Mouse (Mus musculus) gastrocnemius, postnatal 36 days (tissue): ENCODE measurements around the gene Mertk. TPM values are rescaled to one million over a fixed set of nuclear protein-coding genes. Genes with fewer than 3 reads are reported as not detected.
A peak's percentile ranks its signal among the peaks of the same experiment; 100 is the strongest.

Source experiments
- DNase-seq, 2 experiments: peaks; one replicate each; pipeline ENCODE4 v3.0.0; 2022
- intact Hi-C: fragments of 180-260 bp; cut with DNase I; formaldehyde crosslinking; loops from one replicate; pipeline ENCODE4 v1.15.1; 2025
- total RNA-seq, 2 experiments: library from RNA; stranded (reverse); gene quantifications; 2 replicates each; pipeline ENCODE4 v1.2.3; 2021

Mertk gene
- total RNA-seq, 2 experiments from 2014 or later = 1.7 to 2.0 TPM

- DNase-seq = no peak
- intact Hi-C loops = no loop called here
Observed at GRCm38 (mm10) chr2:128719380-128719779, 20.6 kb downstream of the Mertk start.

DNA sequence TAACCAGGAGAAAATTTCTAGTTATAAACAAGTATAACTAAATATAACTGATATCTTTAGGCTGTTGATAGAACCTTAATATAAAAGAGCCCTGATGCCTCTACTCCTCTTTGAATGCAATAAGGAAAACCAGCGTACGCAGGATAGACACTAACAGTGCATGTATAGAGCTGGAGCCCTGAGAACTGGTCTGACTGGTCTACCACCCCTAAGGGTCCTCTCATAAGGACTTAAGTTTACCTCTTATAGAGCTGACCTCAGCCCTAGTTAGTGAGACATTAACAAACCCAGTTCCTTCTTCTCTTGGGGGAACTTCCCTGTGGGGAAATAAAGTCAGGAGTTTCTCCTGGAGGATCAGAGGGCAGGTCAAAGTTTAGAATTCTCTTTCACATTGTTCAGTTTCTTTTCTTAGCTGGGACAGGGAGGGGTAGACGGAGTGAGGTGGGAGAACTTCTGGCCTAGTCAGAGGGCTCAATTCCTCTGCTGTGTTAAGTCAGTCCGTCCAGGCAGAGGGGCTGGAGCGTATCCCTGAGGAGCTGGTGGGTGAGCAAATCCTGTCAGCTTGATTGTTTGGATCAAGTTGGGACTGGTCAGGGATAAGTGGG lies 23.5 kb downstream of the Mertk start:
- no peak for DNase-seq
- intact Hi-C loops = no loop called here

- DNase-seq = no peak
- intact Hi-C loops = no loop called here
Observed at GRCm38 (mm10) chr2:128726067-128726466, 27.3 kb downstream of the Mertk start.

GRCm38 (mm10) chr2:128726626-128727025 lies 27.9 kb downstream of the Mertk start:
- no peak for DNase-seq
- intact Hi-C loops = no loop called here

GRCm38 (mm10) chr2:128727552-128727951 lies 28.8 kb downstream of the Mertk start:
- intact Hi-C loops = no loop called here
- no peak for DNase-seq

DNA sequence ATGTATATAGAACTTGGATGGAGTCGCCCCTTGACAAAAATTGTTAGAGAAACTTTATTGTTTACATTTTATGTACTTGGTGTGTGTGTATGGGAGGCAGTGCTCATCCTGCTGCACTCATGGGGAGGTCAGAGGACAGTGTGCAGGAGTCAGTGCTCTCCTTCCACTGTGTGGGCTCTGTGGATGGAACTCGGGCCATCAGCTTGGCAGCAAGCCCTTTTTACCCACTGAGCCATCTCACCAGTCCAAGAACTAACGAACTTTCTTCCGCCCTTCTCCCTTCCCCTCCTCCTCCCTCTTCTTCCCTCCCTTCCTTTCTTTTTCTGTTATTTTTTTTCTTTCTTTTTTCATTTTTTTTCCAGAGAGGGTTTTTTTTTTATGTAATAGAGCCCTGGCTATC lies 29.3 kb downstream of the Mertk start:
- DNase-seq = no peak
- intact Hi-C loops = no loop called here

DNA sequence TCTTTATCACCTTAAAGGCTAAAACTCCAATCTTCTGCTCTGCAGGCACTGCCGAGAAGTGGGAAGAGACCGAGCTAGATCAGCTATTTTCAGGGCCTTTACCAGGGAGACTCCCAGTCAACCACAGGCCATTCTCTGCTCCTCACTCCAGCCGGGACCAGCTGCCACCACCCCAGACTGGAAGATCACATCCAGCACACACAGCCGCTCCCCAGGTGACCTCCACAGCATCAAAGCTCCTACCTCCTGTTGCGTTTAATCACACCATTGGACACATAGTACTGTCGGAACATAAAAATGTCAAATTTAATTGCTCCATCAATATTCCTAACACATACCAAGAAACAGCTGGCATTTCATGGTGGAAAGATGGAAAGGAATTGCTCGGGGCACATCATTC lies 30.4 kb downstream of the Mertk start:
- intact Hi-C loops = no loop called here
- DNase-seq = no peak

- DNase-seq = no peak
- intact Hi-C loops = no loop called here
Observed at GRCm38 (mm10) chr2:128731514-128731913, 32.8 kb downstream of the Mertk start.

DNA sequence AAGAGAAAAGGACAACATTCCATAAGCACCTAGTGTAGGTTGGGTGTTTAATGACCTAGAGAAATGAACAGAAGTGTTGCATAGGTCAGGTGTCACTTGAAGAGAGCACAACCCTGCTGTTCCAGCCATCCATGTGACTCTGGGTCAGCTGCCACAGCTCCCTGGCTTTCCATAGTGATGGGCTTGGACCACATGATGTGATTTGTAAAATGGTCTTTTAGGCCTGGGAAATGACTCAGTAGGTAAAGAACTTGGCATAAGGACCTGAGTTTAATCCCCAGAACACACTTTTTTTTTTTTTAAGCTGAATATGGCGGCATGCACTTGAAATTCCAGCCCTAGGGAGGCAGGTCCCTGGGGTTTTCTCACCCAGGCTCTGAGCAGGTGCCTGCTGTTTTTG lies 33.2 kb downstream of the Mertk start:
- intact Hi-C loops = no loop called here
- no peak for DNase-seq

GRCm38 (mm10) chr2:128735089-128735488 lies 36.3 kb downstream of the Mertk start:
- no peak for DNase-seq
- intact Hi-C loops = no loop called here

DNA sequence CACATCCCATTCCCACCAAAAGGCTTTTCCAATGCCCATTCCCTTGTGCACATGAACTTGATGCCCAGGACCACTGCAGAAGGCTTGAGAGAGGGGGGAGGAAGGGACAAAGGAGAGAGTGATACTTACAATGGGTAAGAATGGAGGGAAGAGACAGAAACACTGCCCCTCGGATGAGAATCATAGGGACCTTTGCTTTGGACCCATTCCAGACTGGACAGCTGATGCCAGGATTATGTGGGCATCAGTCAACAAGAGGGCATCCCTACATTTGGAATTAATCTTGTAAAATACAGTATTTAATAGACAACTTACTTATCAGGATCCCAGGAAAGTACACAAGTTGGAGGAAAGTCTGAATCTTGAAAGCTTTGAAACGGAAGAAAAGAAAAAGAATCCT lies 38.3 kb downstream of the Mertk start:
- intact Hi-C loops = no loop called here
- DNase-seq = no peak

DNA sequence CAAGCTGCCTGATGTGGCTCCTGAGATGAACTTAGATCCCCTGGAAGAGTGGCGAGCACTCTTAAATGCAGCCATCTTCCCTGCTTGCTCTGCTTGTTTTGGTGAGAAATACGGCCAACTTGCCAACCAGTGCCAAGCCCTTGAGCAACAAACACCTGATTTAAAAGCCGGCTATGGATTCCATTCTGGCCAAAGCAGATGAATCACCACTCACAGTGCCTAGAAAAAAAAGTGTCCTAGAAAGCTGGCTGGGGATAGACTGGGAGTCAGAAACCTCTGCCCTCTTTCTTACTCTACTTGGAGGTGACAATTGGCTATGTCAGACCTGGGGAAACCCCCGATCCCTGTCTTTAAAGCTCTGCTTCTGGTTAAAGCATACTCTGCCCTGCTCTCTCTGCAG lies 39.0 kb downstream of the Mertk start:
- DNase-seq = no peak
- intact Hi-C loops = no loop called here

GRCm38 (mm10) chr2:128738725-128739258 lies 40.0 kb downstream of the Mertk start:
- peak; percentile 60 to 69 for DNase-seq
- intact Hi-C loops = no loop called here

DNA sequence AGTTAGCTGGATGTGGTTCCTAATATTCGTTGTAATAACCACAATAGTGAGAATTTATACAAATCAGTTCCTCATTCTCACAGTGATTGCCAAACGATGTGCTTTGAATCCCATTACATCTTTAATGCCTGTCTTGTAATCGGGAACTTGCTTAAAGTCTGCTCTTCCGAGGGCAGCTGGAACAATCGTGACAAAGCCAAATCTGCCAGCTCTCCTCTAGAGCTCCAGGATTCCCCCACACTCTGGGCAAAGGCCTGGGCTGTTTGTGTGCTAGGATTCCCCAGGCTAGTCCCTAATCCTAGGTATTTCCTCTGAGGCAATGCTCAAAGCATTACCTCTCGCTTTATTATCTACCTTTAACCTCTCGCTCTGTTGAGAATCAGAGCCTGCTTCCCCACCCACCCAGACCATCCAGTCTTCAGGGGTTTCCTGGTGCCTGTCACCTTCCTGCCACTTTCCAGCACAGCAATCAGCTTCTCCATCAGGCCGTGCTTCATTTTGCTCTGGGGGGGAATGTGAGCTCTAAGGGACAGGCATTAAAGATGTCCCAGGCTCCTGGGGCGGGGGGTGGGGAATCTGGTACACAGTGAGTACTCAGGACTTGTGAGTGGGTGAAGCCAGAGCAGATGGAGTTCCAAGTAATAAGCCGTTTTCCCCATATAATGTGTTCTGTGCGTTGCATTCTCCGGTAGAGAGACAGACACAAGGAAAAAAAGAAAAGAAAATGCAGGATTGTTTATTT lies 47.3 kb downstream of the Mertk start:
- no peak for DNase-seq
- intact Hi-C loops = loop anchor here (5.0 kb wide), 1 partner anchor 71 kb away; the partner anchor contains the start of gene Tmem87b

GRCm38 (mm10) chr2:128746621-128747151 lies 47.9 kb downstream of the Mertk start:
- peak in 1 of 2 experiments; percentile 19 for DNase-seq
- intact Hi-C loops = loop anchor here (5.0 kb wide), 1 partner anchor 71 kb away; the partner anchor contains the start of gene Tmem87b

DNA sequence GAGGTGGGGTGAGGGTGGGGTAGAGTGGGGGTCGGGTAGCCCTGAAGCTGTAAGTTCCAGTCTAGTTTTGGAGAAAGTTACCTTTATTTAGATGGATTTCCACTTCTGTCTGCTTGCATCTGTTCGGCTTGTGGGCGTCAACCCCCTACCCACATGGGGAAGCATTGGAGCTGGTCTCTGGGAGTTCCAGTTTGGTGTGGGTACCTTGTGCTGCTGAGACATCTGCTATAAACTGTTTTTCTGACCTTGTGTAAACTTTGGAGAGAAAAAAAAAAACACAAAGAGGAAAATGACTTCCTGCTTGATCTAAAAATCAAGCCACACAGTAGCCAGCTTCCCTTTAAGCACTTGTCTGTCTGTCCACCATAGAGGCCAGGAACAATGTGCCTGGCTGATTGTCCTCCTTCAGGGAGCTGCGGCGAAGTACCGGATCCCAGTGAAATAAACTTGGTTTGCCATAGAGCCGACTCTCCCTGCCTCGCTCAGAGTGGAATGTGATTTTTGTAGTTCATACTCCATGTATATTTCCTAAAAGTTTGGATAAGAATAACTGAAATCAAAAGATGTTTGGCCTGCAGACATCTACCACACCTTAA lies 48.8 kb downstream of the Mertk start:
- no peak for DNase-seq
- intact Hi-C loops = loop anchor here (5.0 kb wide), 1 partner anchor 70 kb away; the partner anchor contains the start of gene Tmem87b

GRCm38 (mm10) chr2:128748171-128748570 lies 49.4 kb downstream of the Mertk start:
- no peak for DNase-seq
- intact Hi-C loops = loop anchor here (5.0 kb wide), 1 partner anchor 69 kb away; the partner anchor contains the start of gene Tmem87b

DNA sequence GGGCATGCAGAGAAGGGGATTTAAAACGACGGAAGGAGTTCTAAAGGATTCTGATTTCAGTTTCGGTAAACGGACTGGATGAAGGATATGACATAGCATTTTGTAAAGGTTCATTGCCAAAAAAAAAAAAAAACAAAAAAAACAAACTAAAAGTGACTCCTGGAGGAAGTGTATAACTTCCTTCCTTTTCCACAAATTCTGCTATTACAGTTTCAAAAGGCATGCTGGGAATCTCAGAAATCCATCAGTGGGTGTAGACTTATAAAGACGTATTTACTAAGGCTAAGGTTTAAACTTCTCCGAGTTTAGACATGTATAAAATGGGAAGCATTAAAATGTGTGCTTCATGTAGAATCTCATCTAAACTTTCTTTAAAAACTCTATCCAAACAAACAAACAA lies 52.3 kb downstream of the Mertk start:
- DNase-seq = no peak
- intact Hi-C loops = no loop called here

DNA sequence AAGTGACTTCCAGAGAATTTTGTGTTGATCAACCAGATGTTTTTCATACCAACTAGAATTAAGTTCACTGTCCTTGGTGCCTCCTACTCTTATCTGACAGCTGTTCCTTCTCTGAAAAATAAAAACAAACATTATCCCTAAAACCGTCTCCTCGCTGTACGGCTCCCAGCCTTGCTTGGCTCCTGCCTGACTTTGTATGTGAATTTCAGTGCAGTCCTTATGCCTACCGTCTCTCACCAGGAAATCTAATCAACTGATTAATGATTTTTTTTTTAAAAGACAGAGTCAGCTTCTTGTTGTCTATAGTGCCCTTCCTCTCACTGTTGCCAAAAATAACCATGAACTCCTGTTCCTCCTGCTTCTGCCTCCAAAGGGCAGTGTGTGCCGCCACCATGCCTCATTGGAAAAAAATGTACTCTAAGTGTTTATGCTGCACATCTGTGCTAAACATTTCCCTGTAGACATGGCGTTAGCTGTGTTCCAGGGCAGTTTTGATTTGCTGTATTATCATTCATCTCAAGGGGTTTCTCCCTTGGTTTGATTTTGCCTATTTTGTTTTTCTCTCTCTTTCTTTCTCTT lies 54.6 kb downstream of the Mertk start:
- intact Hi-C loops = no loop called here
- no peak for DNase-seq

DNA sequence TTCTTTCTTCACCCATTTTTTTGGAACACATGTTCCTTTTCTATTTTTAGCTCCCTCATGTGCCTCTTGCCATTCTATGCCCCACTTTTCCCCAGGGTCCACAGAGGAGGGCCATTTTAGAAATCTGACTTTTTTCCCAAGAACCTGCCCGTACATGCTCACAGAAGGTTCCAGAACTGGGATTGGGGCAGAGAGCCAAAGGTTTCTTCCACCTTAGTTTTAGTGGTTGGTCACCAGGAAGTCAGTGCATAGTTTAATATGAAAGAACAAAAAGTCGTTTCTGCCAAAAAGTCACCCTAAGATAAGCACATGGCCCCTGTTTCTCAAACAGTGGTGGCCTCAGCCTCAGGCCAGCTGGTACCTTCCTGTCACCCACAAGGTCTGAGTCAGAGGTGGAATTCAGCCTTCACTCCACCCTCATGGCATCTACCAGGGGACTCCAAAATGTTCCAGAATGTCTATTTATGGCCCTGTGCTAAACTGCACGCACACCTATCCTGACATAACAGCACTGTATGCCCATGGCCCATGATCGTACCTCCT lies 56.5 kb downstream of the Mertk start:
- intact Hi-C loops = no loop called here
- no peak for DNase-seq
